Mouse (Mus musculus): ENCODE results near the gene Dnaaf1.
A peak's percentile ranks its signal among the peaks of the same experiment; 100 is the strongest.

Dnaaf1 gene

DNA sequence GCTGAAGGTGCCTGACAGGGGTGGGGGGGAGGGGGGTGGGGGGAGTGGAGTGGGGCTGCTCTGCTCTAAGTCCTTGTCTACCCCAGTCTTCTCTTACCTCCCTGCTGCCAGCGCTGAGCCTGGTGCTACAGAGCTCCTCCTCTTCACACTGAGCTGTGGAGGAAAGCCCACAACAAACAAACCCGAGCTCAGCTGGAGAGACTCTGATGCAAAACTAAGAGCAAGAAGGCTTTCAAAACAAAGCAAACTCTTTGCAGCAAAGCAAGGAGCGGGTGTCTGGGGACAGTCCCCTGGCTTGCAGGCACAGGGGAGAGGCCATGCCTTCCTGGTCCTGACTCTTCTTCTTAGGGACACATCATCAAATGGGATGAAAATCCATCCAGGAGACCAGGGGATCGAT, 5.2 kb upstream of the Dnaaf1 start:
- DNase-seq (ENCODE audit: extremely low spot score, low spot score), result no peak

DNA sequence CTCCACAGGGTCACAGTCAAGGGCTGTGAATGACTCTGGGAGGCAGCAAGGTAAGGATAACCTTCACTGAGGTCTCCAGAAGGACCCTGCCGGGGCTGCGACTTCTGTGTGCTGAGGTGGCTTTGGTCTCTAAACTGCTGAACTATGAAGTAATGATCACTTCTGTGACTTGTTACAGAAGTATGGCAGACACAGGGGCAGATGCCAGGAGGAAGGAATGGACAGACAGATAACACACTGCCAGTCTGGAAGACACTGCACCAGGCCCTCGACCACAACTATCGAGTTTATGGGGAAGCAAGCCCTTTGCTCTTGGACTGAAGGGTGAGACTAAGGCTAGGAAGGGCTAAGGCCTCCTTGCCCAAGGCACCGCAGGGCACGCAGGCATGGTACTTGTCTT, 3.9 kb upstream of the Dnaaf1 start:
- no peak for DNase-seq (ENCODE audit: extremely low spot score, low spot score)

DNA sequence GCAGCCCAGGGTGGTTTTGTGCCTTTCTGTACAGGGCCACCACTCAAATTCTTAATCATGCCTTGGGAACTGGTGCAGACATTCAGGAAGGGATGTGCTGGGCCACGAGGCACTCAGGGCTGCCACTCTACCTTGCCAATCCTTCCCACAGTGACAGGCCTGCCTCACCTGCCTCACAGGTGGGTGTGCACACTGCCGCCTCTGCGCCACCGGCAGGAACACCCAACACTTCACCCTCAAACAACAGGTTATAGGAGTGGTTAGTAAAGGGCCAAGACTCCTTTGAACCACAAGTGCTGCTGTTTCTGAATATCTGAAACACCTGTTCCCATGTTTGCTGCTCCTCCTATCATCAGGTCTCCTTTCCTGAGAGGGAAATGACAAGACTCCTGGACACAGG, 2.6 kb upstream of the Dnaaf1 start:
- DNase-seq (ENCODE audit: extremely low spot score, low spot score), result no peak

GRCm38 (mm10) chr8:119575366-119575726, 311 bp downstream of the Dnaaf1 start:
- DNase-seq (ENCODE audit: extremely low spot score, low spot score), result no peak

GRCm38 (mm10) chr8:119579096-119579495, 4.1 kb downstream of the Dnaaf1 start:
- no peak for DNase-seq (ENCODE audit: extremely low spot score, low spot score)

DNA sequence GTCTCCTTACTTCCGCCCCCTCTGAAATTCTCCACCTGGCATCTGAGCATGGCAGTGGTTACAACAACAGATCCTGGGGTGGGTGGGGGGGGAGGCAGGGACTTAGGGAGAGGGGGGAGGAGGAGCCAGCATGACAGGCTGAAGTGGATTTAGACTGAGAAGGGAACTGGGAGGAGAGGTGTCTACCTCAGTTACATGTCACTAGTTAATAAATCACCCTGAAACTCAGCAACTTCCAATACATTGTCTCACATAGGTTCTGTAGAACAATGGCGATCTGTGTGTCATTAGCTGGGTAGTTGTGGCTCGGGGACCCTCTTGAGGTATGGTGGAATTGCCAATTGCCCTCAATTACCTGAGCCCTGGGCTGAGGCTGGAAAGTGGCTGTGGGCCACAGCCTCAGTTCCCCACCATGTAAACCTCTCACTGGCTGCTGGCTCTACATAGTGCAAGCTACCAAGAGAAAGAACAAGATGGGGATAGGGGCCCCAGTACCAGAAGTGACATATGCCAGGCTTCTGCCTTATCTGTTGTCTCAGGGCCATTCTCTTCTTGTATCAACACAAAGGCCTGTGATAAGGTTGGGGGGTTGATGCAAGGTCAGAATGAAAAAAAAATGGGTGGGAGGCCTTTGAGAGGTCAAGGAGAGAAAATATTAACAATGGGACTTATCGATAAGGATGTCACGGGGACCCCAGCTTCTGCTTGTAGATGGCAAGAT, 5.6 kb downstream of the Dnaaf1 start:
- DNase-seq (ENCODE audit: extremely low spot score, low spot score), result no peak

DNA sequence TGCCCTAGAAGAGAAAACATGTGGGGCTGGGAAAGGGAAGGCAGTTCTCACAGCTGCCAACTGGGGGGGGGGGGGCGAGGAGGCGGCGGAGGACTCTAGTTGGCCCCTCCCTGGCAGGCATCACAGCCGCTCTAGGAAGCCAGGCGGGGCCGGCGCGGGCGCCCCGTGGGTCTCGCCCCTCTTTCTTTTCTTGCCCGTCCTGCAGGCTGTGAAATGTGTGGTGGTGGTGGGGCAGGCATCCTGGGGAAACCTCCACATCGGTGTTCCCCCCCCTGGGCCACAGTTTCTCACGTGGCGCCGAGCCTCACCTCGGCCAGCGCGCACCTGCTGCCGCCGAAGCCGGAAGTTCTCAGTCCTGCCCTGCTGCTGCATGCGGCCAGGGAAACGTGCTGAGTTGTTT, 10.9 kb downstream of the Dnaaf1 start:
- DNase-seq (ENCODE audit: extremely low spot score, low spot score), result no peak

DNA sequence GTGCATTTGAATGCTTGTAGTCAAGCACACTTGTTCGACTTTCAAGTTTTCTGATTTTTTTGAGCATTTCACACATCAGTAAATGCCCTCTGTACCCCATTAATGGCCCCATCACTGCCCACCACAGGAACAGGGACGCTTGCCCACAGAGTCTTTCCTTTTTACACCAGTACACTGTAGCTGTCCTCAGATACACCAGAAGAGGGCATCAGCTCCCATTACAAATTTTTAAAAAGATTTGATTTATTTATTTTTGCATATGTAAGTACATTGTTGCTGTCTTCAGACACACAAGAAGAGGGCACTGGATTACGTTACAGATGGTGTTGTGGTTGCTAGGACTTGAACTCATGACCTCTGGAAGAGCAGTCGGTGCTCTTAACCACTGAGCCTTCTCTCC, 13.3 kb downstream of the Dnaaf1 start:
- DNase-seq (ENCODE audit: extremely low spot score, low spot score), result no peak

GRCm38 (mm10) chr8:119588844-119589243, 13.8 kb downstream of the Dnaaf1 start:
- no peak for DNase-seq (ENCODE audit: extremely low spot score, low spot score)

DNA sequence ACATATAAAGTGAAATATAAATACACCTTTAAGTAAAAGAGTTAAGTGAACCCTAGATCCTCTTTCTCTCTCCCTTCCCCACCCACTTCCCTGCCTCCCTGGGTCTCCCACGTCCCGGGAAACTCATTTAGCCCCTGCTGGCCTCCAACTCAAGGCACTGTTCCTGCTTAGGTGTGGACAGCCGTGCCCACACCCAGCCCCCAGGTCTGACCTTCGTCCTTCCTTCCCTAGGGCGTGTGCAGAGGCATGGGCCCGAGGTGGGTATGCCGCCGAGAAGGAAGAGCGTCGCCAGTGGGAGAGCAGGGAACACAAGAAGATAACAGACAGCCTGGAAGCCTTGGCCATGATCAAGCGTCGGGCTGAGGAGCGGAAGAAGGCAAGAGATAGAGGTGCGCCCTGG, 15.3 kb downstream of the Dnaaf1 start:
- no peak for DNase-seq (ENCODE audit: extremely low spot score, low spot score)

DNA sequence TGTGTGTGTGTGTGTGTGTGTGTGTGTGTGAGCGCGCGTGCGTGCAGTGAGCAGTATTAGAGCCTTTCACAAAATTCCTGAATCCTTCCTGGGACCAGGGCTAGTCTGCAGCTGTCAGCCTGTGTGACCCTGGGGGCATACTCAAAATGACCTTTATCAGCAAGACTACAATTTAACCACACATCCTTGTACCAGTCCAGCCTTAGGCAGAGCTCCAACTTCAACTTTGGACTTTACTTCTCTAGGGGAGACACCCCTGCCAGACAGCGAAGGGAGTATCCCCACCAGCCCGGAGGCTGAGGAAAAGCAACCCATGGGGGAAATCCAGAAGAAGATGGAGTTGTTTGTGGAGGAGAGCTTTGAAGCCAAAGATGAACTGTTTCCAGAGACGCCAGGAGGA, 16.4 kb downstream of the Dnaaf1 start:
- DNase-seq (ENCODE audit: extremely low spot score, low spot score), result no peak

GRCm38 (mm10) chr8:119603771-119604170, 28.7 kb downstream of the Dnaaf1 start:
- no peak for DNase-seq (ENCODE audit: extremely low spot score, low spot score)

GRCm38 (mm10) chr8:119604398-119604803, 29.4 kb downstream of the Dnaaf1 start:
- no peak for DNase-seq (ENCODE audit: extremely low spot score, low spot score)

DNA sequence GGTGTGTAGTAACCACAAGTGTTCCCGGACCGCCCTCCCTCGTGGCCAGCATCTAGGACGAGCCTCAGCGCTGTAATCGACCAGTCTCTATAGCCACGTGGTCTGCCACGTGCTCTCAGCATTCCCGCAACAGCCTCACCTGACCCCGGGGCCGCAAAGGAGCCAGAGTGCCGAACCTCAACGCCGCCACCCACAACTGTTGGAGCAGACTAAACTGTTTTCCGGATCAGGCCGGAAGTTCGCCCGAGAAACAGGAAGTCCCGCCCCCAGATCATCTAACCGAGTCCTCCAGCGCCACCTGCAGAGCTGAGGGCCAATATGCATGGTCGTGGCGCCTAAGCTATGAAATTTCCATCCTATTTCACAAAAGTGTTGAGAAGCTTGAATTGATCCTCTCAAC, 30.0 kb downstream of the Dnaaf1 start, which contains the start of gene Taf1c:
TSS of gene Taf1c (minus strand) at position 227 of the 400 bp plus-strand sequence.
- peak; percentile 95 for DNase-seq (ENCODE audit: extremely low spot score, low spot score)

GRCm38 (mm10) chr8:119606224-119606623, 31.2 kb downstream of the Dnaaf1 start:
- DNase-seq (ENCODE audit: extremely low spot score, low spot score), result no peak

DNA sequence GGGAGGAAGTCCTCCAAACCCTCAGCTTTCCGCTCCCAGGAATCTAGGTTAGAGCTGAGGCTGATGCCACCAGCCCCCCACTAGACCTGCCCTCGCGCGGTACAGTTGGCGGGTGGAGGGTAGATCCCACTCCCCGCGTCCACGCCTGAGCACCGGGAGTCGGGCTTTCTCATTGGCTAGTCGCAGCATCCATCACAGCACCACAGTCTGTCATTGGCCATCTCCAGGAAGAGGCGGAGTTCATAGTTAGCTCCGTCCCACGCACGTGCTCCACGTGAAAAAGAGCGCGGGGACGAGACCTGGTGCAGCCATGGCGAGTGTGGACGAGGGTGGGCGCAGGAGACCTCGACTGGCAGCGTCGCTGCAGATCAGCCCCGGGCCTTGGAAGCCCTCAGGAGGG, 37.4 kb downstream of the Dnaaf1 start, which contains the start of gene Adad2:
TSS of gene Adad2 (plus strand) at position 277 of the 400 bp plus-strand sequence.
- DNase-seq (ENCODE audit: extremely low spot score, low spot score), result no peak

DNA sequence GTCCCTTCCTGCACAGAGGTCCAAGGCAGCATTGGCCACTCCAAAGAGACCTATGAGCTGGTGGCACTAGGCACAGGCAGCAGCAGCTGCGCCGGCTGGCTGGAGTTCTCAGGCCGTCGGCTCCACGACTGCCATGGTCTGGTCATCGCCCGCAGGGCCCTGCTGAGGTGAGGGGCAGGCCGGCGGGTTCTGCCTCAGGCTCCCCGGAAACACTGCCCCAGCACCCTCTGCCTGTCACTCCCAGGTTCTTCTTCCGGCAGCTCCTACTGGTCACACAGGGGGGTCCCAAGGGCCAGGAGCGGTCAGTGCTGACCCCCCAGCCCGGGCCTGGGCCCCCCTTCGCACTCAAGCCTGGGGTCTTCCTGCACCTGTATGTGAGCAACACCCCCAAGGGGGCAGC, 40.1 kb downstream of the Dnaaf1 start:
- DNase-seq (ENCODE audit: extremely low spot score, low spot score), result no peak

DNA sequence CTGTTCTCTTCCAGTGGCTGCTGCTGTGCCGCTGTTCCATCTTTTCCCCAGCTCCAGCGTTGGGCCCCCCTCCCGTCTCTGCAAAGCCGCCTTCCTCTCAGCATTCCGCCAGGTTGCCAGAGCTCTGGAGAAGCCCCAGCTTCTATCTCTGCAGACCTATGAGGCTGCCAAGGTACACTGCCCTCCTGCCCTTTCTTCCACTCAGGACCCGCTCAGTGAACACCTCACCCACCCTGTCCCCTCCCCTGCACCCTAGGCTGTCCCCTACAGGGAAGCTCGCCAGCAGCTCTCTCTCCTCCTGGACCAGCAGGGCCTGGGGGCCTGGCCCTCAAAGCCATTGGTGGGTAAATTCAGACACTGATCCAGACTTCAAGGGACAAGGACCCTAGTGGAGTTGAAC, 41.3 kb downstream of the Dnaaf1 start:
- no peak for DNase-seq (ENCODE audit: extremely low spot score, low spot score)

DNA sequence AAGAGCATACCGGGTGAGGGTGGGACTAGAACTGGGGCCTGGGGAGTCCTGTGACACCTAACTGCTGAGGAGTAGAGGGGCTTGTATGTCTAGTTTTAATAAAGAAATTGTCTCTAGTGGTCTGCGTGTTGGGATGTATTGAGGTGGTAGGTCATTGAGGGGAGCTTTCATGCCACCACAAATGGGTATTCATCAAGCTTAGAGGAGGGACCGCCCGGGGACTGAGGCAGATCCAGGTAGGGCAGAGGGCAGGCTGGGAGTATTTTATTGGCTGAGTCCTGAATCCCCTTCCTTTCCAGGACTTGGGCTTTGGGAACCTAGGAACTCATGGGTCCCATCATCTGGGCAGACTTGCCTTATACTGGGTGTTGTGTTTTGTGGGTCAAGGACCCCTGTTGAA, 41.8 kb downstream of the Dnaaf1 start:
- DNase-seq (ENCODE audit: extremely low spot score, low spot score), result no peak

GRCm38 (mm10) chr8:119617586-119617985, 42.6 kb downstream of the Dnaaf1 start:
- DNase-seq (ENCODE audit: extremely low spot score, low spot score), result no peak

- DNase-seq (ENCODE audit: extremely low spot score, low spot score), result no peak
These were observed 43.9 kb downstream of the Dnaaf1 start for GRCm38 (mm10) chr8:119618887-119619286.

DNA sequence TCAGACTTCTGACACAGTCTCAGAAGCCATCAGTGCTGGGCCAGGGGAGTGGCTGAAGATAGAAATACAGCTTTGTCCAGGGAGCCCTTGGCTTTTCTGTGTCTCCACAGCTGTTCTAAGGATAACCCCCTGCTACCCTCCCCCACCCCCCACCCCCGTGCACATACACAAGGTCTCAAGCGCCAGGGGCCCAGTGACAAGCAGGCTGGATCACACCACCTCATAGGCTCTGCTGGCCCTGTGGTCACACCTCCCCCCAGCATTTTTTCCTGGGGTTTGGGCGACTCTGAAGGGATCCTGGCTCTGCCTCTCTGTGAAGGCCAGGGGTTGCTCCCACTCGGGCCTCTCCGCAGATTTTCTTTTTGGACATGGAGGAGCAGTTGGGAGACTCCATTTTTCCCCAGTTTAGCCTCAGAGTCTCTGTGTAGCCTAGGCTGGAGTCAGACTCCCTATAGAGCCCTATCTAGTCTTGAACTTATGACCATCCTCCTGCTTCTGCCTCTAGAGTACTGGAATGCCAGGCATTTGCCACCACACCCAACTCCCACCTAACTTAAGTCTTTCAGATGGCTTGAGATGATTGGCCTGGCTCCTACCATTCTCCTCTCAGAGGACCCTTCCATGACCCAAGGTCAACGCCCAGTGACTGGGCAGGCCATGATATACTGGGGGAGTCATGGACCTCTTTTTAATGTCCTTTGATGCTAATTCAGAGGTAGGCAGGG, 45.2 kb downstream of the Dnaaf1 start:
- no peak for DNase-seq (ENCODE audit: extremely low spot score, low spot score)

All from neural tube, embryonic 10.5 days (tissue).